Mouse (Mus musculus): ENCODE measurements around the gene Pdik1l.
"Not testable (repeated sequence)": the region's sequence is repeated elsewhere in the genome, so short reads cannot be mapped to it uniquely, and the experiment has no call there.

Gene Pdik1l

GRCm38 (mm10) chr4:134311784-134312183 lies 24.1 kb upstream of the Pdik1l start:
- DNase-seq (ENCODE audit: low read depth, low spot score) = no peak
- Histone ChIP-seq H3K36me3 (ENCODE audit: control insufficient read depth, insufficient read depth, low read length, poor library complexity, severe bottlenecking) (no peaks in the 10 kb centered on the region), H3K27me3 (ENCODE audit: control insufficient read depth, insufficient read depth, low read length, poor library complexity, severe bottlenecking) (no peaks in the 10 kb centered on the region)

- H3K36me3 ChIP-seq (ENCODE audit: control insufficient read depth, insufficient read depth, low read length, poor library complexity, severe bottlenecking) = no peaks in the 10 kb centered on the region
- no peak for DNase-seq (ENCODE audit: low read depth, low spot score)
- H3K27me3 ChIP-seq (ENCODE audit: control insufficient read depth, insufficient read depth, low read length, poor library complexity, severe bottlenecking) = no peaks in the 10 kb centered on the region
Observed at GRCm38 (mm10) chr4:134310656-134311055, 23.0 kb upstream of the Pdik1l start.

GRCm38 (mm10) chr4:134310106-134310505 lies 22.4 kb upstream of the Pdik1l start:
- H3K36me3 ChIP-seq (ENCODE audit: control insufficient read depth, insufficient read depth, low read length, poor library complexity, severe bottlenecking) = no peaks in the 10 kb centered on the region
- H3K27me3 ChIP-seq (ENCODE audit: control insufficient read depth, insufficient read depth, low read length, poor library complexity, severe bottlenecking) = no peaks in the 10 kb centered on the region
- DNase-seq (ENCODE audit: low read depth, low spot score) = no peak

GRCm38 (mm10) chr4:134307367-134308072 lies 19.8 kb upstream of the Pdik1l start:
- H3K27me3 ChIP-seq (ENCODE audit: control insufficient read depth, insufficient read depth, low read length, poor library complexity, severe bottlenecking) = no peaks in the 10 kb centered on the region
- no peaks in the 10 kb centered on the region for H3K36me3 ChIP-seq (ENCODE audit: control insufficient read depth, insufficient read depth, low read length, poor library complexity, severe bottlenecking)
- peak; percentile 50 for DNase-seq (ENCODE audit: low read depth, low spot score)

- no peaks in the 10 kb centered on the region for H3K27me3 ChIP-seq (ENCODE audit: control insufficient read depth, insufficient read depth, low read length, poor library complexity, severe bottlenecking)
- DNase-seq (ENCODE audit: low read depth, low spot score) = no peak
- H3K36me3 ChIP-seq (ENCODE audit: control insufficient read depth, insufficient read depth, low read length, poor library complexity, severe bottlenecking) = no peaks in the 10 kb centered on the region
Observed at GRCm38 (mm10) chr4:134306963-134307362, 19.3 kb upstream of the Pdik1l start.

- no peaks in the 10 kb centered on the region for H3K36me3 ChIP-seq (ENCODE audit: control insufficient read depth, insufficient read depth, low read length, poor library complexity, severe bottlenecking)
Observed at GRCm38 (mm10) chr4:134302084-134302483, 14.4 kb upstream of the Pdik1l start.

GRCm38 (mm10) chr4:134300316-134300715 lies 12.6 kb upstream of the Pdik1l start:
- no peaks in the 10 kb centered on the region for H3K27me3 ChIP-seq (ENCODE audit: control insufficient read depth, insufficient read depth, low read length, poor library complexity, severe bottlenecking)
- DNase-seq (ENCODE audit: low read depth, low spot score) = no peak
- no peaks in the 10 kb centered on the region for H3K36me3 ChIP-seq (ENCODE audit: control insufficient read depth, insufficient read depth, low read length, poor library complexity, severe bottlenecking)

More at GRCm38 (mm10) chr4:134302084-134302483, 14.4 kb upstream of the Pdik1l start:
- no peak for DNase-seq (ENCODE audit: low read depth, low spot score)
- H3K27me3 ChIP-seq (ENCODE audit: control insufficient read depth, insufficient read depth, low read length, poor library complexity, severe bottlenecking) = no peaks in the 10 kb centered on the region

GRCm38 (mm10) chr4:134299498-134299810 lies 11.8 kb upstream of the Pdik1l start:
- Histone ChIP-seq H3K36me3 (ENCODE audit: control insufficient read depth, insufficient read depth, low read length, poor library complexity, severe bottlenecking) (no peaks in the 10 kb centered on the region), H3K27me3 (ENCODE audit: control insufficient read depth, insufficient read depth, low read length, poor library complexity, severe bottlenecking) (no peaks in the 10 kb centered on the region)
- no peak for DNase-seq (ENCODE audit: low read depth, low spot score)

GRCm38 (mm10) chr4:134298626-134299497 lies 11.2 kb upstream of the Pdik1l start:
- Histone ChIP-seq H3K36me3 (ENCODE audit: control insufficient read depth, insufficient read depth, low read length, poor library complexity, severe bottlenecking) (no peaks in the 10 kb centered on the region), H3K27me3 (ENCODE audit: control insufficient read depth, insufficient read depth, low read length, poor library complexity, severe bottlenecking) (no peaks in the 10 kb centered on the region)
- DNase-seq (ENCODE audit: low read depth, low spot score) = no peak

- H3K36me3 ChIP-seq (ENCODE audit: control insufficient read depth, insufficient read depth, low read length, poor library complexity, severe bottlenecking) = no peaks in the 10 kb centered on the region
- DNase-seq (ENCODE audit: low read depth, low spot score) = no peak
- no peaks in the 10 kb centered on the region for H3K27me3 ChIP-seq (ENCODE audit: control insufficient read depth, insufficient read depth, low read length, poor library complexity, severe bottlenecking)
Observed at GRCm38 (mm10) chr4:134297369-134297768, 9.7 kb upstream of the Pdik1l start.

GRCm38 (mm10) chr4:134296523-134296922 lies 8.8 kb upstream of the Pdik1l start:
- Histone ChIP-seq H3K36me3 (ENCODE audit: control insufficient read depth, insufficient read depth, low read length, poor library complexity, severe bottlenecking) (no peaks in the 10 kb centered on the region), H3K27me3 (ENCODE audit: control insufficient read depth, insufficient read depth, low read length, poor library complexity, severe bottlenecking) (no peaks in the 10 kb centered on the region)
- DNase-seq (ENCODE audit: low read depth, low spot score) = peak; percentile 28

GRCm38 (mm10) chr4:134296096-134296495 lies 8.4 kb upstream of the Pdik1l start:
- H3K36me3 ChIP-seq (ENCODE audit: control insufficient read depth, insufficient read depth, low read length, poor library complexity, severe bottlenecking); H3K27me3 ChIP-seq (ENCODE audit: control insufficient read depth, insufficient read depth, low read length, poor library complexity, severe bottlenecking); DNase-seq (ENCODE audit: low read depth, low spot score): not testable (repeated sequence)

GRCm38 (mm10) chr4:134293692-134294163 lies 6.0 kb upstream of the Pdik1l start:
- Histone ChIP-seq H3K27me3 (ENCODE audit: control insufficient read depth, insufficient read depth, low read length, poor library complexity, severe bottlenecking) (no peaks in the 10 kb centered on the region), H3K36me3 (ENCODE audit: control insufficient read depth, insufficient read depth, low read length, poor library complexity, severe bottlenecking) (no peaks in the 10 kb centered on the region)
- no peak for DNase-seq (ENCODE audit: low read depth, low spot score)

- no peaks in the 10 kb centered on the region for H3K27me3 ChIP-seq (ENCODE audit: control insufficient read depth, insufficient read depth, low read length, poor library complexity, severe bottlenecking)
- no peak for DNase-seq (ENCODE audit: low read depth, low spot score)
- no peaks in the 10 kb centered on the region for H3K36me3 ChIP-seq (ENCODE audit: control insufficient read depth, insufficient read depth, low read length, poor library complexity, severe bottlenecking)
Observed at GRCm38 (mm10) chr4:134293061-134293691, 5.5 kb upstream of the Pdik1l start.

- no peaks in the 10 kb centered on the region for H3K27me3 ChIP-seq (ENCODE audit: control insufficient read depth, insufficient read depth, low read length, poor library complexity, severe bottlenecking)
- no peaks in the 10 kb centered on the region for H3K36me3 ChIP-seq (ENCODE audit: control insufficient read depth, insufficient read depth, low read length, poor library complexity, severe bottlenecking)
- DNase-seq (ENCODE audit: low read depth, low spot score) = peak; percentile 90
Observed at GRCm38 (mm10) chr4:134292067-134292466, 4.4 kb upstream of the Pdik1l start.
